Mouse (Mus musculus) thymus, postnatal 4 days (tissue): ENCODE data around the gene Med9.
"Not testable (repeated sequence)": the region's sequence is repeated elsewhere in the genome, so short reads cannot be mapped to it uniquely, and the experiment has no call there.

Experiments used
- DNase-seq: peaks from one replicate; pipeline ENCODE4 v3.0.0; 2021

Gene Med9

DNA sequence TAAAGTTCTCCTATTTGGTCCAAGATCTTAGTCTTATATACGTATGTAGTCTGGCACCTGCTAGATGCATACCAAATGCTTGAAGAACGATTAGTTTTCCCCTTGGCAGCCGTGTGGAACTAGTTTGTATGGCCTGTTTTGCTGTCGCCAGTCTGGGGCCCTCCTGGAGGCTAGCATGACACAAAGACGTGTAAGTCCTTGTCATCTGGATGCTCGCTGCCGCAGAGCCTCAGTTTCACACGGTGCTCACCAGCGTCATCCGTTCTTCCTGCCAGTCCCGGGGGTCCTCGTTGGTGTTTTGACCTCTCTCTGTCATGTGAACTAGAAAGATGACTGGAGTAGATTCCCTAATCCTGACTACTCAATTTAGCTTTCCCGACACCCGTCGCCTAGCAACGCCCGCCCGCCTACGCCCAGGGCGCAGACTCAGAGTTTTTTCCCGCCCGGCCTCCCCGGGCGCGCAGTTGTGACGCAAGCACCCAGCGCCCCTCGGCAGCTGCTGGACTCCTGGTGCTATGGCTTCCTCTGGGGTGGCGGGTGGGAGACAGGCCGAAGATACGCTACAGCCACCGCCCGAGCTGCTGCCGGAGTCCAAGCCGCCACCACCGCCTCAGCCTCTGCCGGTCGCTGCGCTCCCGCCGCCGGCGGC is at the start of gene Med9:
Gene Med9 (plus strand): TSS at position 455 of the 649 bp plus-strand sequence.
- peak; percentile 95 for DNase-seq

DNA sequence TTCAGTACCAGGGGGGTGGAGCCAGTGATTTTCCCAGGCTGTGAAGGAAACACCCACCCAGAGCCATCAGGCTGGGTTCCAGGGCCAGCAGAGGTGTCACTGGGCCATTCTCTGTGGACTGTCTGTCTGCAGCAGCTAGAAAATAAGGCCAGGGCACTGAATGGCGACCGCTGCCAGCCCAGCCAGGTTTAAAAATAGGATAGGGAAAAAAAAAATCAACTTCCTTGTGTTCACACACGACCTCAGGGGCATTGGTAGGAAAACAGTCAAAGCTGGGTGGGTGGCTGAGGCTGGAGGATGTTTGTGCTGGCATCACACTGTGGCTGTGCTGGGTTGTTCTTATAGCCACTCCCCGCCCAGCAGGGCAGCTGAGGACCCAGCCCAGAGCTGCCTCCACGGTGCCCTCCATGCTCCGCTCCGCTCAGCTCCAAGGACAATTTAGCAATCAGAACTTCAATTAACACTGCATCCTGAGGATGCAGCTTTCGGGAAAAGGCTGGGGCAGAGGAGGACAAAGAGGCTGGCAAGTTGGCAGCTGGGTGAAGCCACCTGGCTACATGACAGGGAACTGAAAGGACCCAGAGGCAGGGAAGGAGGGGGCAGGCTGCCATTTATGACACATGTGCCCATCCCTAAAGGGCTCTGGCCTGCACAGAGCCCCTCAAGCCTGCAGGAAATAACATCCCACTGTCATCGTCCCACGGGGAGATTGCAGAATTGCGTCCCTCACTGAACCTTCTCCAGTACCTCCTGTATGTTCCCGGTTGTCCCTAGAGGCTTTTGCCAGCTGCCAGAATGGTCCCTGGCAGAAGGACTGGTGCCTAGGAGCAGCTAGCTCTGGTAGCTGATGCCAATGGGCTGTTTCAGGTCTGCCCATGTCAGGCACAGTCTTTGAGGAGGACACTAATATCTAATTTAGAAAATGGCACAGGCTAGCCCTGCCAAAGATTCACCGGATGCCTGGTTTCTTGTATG is 48.0 kb upstream of the Med9 start:
- DNase-seq: no peak

DNA sequence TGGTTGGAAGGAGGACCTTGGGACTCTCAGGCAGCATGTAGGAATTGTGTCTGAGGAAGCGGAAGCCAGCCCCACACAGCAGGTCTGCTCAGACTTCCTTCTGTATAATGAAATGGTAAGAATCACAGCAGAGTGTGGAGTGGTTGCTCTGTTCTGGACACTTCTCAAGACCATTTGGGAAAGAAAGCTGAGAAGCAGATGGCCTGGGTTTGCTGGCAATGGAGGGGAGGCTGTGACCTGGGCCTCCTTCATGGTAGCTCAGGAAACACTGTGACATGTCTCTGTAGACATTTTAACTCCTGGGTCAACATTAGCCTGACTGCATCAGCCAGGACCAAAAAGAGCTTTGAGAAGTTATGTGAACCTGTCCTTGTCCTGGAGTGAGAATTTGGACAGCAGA is 47.0 kb upstream of the Med9 start:
- DNase-seq: no peak

DNA sequence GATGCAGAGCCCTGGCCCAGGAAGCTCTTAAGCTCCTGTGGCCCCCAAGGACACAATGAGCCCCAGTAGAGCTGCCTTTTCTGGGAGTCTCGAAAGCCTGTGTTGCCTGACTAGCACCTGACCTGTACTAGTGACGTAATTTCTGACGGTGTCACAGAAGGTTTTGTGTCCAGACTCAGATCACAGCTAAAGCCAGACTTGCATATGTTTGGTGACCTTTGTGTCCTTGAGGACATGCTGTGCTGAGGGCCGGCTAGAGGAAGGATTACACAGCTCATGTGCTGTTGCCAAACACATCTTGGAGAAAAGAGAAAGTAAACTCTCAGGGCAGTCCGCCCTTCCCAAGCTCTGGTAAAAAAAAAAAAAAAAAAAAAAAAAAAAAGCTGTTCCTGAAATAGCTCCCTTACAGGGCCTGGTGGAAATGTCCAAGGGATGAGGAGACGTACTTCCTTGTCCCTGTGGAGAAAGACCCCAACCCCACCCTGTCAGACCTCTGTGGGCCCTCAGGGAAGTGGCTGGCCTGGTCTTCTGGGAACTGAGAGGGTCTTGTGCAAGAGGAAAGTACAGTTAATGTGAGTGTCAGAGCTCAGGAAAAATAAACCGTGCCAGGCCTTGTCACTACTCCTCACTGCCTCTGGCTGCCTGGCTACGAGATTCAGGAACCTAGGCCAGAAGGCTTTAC is 45.8 kb upstream of the Med9 start:
- no peak for DNase-seq

DNA sequence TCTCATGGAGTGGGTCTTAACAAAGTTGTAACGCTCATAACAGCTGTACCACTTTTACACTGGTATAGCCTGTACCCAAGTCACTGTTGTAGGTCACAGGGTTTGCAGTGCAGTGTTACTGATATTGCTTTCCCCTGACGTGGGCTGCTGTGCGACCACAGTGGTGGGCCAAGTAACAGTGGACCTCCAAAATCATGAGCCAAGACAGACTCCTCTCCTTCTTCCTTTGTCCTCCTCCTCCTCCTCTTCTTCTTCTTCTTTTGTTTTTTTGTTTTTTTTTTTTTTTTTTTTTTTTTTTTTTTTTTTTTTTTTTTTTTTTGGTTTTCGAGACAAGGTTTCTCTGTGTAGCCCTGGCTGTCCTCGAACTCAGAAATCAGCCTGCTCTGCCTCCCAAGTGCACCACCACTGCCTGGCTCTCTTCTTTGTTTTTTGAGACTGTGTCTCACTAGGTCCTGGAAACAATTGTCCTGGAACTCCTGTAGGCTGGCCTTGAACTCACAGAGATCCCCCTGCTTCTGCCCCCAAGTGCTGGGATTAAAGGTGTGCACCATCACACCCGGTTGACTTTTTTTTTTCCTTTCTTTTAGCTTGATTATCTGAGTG is 41.4 kb upstream of the Med9 start:
- no peak for DNase-seq

DNA sequence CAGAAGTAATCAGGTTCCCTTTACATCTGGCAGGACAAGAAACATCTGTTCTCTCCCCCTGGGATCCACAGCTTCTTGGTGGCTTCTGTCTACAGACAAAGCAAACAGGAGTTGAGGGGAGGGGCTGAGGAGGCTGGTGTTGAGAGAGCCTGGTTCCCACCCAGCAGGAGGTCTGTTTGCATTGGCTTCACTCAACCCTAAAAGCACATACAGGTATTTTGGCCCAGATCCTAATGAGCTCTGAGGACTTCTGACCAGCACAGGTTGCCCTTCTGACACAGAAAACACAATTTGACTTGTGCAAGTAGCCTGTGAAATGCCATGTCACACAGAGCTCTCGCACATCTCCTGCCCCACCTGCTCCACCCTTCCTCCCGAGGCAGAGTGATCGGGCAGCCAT is 39.6 kb upstream of the Med9 start:
- DNase-seq: no peak

GRCm38 (mm10) chr11:59910586-59910985 is 37.4 kb upstream of the Med9 start:
- DNase-seq: no peak

DNA sequence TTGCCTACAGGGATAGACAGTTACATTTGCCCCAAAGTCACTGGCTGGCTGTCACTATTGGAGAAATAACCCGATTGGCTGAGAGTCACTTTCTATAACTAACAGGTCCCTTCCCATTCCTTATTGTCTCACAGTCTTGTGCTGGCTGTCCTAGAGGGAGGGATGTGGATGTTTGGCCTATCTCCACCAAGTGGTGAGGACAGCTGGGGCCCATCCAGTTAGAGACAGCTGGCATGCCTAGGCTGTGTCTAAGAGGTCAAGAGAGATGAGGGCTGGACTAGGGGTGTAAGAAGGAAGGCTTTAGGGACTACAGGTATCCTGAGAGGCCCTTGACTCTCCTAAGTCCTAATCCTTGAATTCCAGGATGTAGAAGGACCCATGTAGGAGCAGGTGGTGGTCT is 36.5 kb upstream of the Med9 start:
- DNase-seq: no peak

- DNase-seq: no peak
Measured at GRCm38 (mm10) chr11:59913702-59914101, 34.3 kb upstream of the Med9 start.

DNA sequence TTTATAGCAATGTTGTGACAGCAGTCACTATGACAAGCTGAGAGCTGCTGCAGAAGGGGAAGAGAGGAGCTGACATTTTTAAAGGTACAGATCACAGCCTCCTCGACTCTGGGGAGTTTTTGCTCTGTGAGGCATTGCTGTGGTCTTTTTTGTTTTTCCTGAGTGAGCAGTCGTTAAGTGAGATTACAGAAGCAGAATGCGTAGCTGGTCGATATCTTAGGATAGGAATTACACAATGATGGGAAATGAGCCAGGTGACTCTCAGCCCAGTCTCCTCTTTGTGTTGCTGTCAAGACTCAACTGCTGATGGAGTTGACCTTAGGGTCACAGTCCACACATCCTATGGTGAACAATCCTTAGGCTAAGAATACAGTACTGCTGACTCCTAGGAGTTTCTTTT is 30.0 kb upstream of the Med9 start:
- no peak for DNase-seq

- DNase-seq: no peak
Measured at GRCm38 (mm10) chr11:59919401-59919800, 28.6 kb upstream of the Med9 start.

- no peak for DNase-seq
Measured at GRCm38 (mm10) chr11:59920331-59920730, 27.7 kb upstream of the Med9 start.

DNA sequence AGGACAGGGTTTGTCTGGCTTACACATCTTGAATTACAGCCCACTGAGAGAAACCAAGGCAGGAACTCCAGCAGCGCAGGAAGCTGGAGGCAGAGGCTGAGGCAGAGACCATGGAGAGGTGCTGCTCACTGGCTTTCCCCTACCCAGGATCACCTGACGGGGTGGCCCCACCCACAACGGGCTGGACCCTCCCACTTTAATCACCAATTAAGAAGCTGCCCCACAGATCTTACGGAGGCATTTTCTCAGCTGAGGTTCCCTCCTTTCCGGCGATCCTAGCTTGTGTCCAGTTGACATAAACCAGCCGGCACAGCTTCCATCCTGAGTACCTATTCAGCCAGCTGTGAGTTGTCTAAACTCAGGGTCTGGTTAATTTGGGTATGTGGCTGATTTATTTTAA is 26.7 kb upstream of the Med9 start:
- DNase-seq: no peak

DNA sequence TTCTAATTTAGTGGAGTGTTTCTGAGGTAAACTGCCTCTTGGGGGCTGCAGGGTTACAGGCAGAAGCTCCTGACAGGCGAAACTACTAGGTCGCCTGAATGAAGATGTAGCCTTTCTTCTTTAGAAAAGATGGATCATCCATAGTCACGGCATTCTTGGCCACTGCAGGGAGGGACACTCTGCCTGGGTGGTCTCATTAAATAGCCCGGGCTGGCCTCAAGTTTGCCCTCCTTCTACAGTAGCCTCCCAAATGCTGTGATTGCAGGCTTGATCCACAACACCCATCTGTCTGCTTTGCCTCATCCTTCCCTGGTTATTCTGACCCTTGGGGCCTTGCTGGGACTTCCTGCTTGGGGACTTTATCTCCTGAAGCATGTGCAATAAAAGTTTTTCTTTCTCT is 18.0 kb upstream of the Med9 start:
- DNase-seq: no peak

DNA sequence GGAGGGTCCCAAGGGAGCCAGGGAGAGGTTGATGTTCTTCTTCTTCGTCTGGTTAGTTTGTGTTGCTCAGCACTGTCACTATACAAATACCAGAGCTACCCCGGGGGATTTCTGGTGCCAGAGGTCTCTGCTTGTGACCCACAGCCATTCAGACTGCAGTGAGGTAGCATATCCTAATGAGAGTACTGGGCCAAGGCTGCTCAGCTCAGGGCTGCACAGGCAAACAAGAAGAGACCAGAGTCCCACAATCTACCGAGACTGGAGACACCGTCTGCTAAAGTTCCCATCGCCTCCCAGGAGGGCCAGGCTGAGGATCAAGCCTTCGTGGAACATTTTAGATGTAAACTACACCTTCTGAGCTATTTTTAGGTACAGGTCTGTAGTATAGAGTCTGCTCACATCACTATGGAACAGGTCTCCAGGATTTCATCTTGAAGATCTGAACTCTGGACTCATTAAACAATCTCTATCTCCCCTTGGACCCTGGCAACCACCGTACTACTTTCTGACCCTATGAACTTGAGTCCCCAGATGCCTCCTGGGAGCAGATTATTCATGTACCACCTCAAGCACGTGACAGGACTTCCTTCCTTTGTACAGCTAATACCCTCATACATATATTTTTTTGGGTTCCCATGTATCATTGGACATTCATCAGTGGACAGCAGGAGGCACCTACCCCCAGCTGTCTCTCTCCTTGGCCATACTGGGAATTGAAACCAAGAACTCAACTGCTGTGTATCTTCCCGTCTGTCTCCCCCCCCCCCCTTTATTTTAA is 15.3 kb upstream of the Med9 start:
- DNase-seq: no peak

DNA sequence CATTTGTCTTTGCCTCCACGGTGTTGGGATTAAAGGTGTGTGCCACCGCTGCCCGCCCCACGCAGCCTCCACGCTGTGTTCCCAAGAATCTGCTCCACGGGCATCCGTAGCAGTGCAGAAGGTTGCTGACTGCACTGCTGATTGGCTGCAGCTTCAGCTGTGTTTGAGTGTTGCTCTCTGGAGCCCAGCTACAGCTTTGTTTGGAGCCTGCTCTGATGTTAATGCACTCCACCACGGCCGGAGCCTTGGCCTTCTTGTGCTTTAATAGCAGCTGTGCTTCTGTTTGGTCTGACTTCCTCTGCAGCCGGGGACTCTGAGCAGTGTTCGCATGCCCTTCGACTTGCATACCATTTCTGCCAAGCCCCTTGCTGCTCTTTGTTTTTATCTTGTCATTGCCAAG is 14.1 kb upstream of the Med9 start:
- no peak for DNase-seq

GRCm38 (mm10) chr11:59937023-59937422 is 11.0 kb upstream of the Med9 start:
- DNase-seq: no peak

DNA sequence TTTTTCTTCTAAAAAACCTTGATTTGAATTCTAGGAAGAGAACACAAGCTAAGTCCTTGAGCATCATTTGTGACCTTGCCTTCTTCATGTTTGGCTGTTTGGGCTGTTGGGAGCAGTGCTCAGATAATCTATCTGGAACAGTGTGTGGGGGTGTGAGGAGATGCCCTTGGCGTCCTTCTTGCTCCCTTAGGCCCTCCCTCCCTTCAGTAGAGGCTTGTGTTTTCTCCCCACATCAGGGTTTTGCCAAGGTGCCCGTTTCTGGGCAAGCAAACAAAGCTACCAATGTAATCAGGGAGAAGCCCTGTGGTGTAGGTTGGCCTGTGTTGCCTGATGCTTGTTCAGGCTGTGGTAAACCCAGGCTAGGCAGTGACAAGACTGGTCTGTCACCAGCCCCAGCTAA is 10.4 kb upstream of the Med9 start:
- DNase-seq: no peak

GRCm38 (mm10) chr11:59939821-59940220 is 8.2 kb upstream of the Med9 start:
- DNase-seq: no peak

GRCm38 (mm10) chr11:59940645-59941044 is 7.4 kb upstream of the Med9 start:
- no peak for DNase-seq

DNA sequence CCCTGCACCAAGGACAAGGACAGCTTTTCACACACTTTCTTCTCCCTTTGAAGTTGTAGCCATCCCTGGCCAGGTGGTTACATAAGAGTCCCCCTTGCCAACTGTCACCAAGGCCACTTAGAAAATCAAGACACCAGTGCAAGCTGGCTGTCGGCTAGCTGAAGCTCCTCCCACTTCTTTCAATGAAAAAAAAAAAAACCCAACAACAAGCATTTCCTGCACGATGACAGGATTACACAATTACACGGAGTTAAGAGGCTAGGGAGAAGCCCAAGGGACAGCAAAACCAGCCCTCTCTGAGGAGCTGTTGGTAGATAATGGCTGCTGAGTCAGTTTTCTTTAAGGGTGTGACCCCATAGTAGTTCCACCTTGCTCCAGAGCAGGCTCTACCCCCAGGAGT is 6.6 kb upstream of the Med9 start:
- no peak for DNase-seq

- DNase-seq: not testable (repeated sequence)
Measured at GRCm38 (mm10) chr11:59944855-59945254, 3.2 kb upstream of the Med9 start.

GRCm38 (mm10) chr11:59948401-59948767 is 378 bp downstream of the Med9 start:
- DNase-seq: no peak
